Mouse (Mus musculus) G1E (cell line): ENCODE data around the gene Nup35.

Experiments
- CTCF ChIP-seq: IDR thresholded peaks from 2 replicates; pipeline ENCODE4 v1.5.1; 2012; ENCODE audit warnings: low read depth, low read length, inconsistent platforms, mixed read lengths
- GATA1 ChIP-seq: IDR thresholded peaks from 2 replicates; pipeline ENCODE4 v1.6.1; 2012; ENCODE audit warnings: borderline replicate concordance, low read length, inconsistent platforms, mixed read lengths
- GATA2 ChIP-seq: IDR thresholded peaks from 2 replicates; pipeline ENCODE4 v1.6.1; 2012; ENCODE audit warnings: low read depth, low read length, inconsistent platforms, borderline replicate concordance

- no peak for TF ChIP-seq CTCF
- no peak for TF ChIP-seq GATA1
- TF ChIP-seq GATA2: no peak
These were observed 90.4 kb downstream of the Nup35 start for GRCm38 (mm10) chr2:80707429-80707828.
